Mouse (Mus musculus) Patski (cell line): ENCODE data around the gene Pnpla3. TPM values are rescaled to one million over a fixed set of nuclear protein-coding genes. Genes with fewer than 3 reads are reported as not detected.
"Not testable (repeated sequence)": the region's sequence is repeated elsewhere in the genome, so short reads cannot be mapped to it uniquely, and the experiment has no call there.

Experiments
- ATAC-seq: fragments of 100-300 bp; one replicate; pipeline ENCODE4 v1.8.0; 2021
- CTCF ChIA-PET: fragments of 350-600 bp; sonication (Branson Sonifier 250); formaldehyde crosslinking; loops from one replicate; lab custom pipeline; 2022; ENCODE audit warnings: inconsistent platforms; lab: Charles Lee
- POLR2A ChIA-PET: fragments of 350-600 bp; sonication (Branson Sonifier 250); formaldehyde crosslinking; loops from one replicate; lab custom pipeline; 2022; ENCODE audit warnings: antibody characterized with exemption, inconsistent platforms; lab: Charles Lee
- DNase-seq: peaks from one replicate; pipeline ENCODE4 v3.0.0-alpha.2; 2011; ENCODE audit warnings: low read depth, low spot score
- H3K27me3 ChIP-seq: fragments of 371-371 bp; one replicate; pipeline ENCODE4 v1.5.1; 2021
- CTCF ChIP-seq: fragments of 100-300 bp; IDR thresholded peaks from one replicate; pipeline ENCODE4 v1.5.1; 2021
- in situ Hi-C: fragments of 300-500 bp; cut with MboI; formaldehyde crosslinking; loops from 3 replicates; pipeline ENCODE4 v1.11.1; 2018; ENCODE audit warnings: low pct_unique_long_range_greater_than_20kb, mixed read lengths
- polyA plus RNA-seq: library from polyadenylated mRNA; unstranded; gene quantifications from one replicate; pipeline ENCODE4 v1.2.3, GENCODE M21; 2021

The Pnpla3 gene
- polyA plus RNA-seq, 1 experiment from 2014 or later, result 0.18 TPM

DNA sequence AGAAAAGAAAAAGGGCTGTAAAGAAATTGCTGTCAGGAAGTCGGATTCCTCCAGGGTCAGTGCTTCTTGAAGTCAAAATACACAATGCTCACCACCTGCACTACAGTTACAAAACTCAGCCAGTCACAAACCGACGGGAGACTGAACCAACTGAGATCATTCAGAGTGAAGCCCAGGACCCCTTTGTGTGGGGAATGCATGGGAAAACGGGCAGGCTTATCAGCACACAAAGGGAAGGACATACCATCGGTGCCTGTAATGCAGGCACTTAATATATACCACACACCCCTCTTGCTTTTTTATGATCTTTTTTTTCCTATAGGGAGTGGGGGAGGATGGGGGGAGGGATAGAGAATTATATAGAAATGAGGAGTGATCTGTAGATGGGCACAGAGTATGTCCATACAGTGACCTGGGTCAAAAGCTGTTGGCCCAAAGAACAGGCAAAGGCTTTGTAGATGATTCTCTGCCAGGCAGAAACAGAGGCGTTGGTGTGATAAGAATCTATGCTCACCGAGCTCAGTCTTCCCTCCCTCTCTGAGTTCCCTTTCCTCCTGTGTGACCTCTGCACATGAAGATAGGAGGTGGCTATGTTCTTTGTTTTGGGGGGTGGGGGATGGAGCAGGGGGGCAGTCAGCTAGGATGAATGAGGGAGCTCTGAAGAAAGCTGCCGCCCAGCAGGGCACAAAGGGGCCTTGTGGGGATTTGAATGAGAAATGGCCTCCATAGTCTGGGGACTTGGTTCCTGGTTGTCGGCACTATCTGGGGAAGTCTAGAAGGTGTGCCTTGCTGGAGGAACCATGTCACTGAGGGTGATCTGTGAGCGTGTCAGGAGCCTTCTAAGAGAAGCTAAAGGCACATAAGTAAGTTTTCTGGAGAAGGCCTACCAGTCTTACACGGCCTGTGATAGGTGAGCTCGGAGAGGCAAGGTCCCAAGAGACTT lies 30.9 kb upstream of the Pnpla3 start:
- ATAC-seq, result no peak
- no peak for TF ChIP-seq CTCF
- DNase-seq, result no peak
- in situ Hi-C loops, result no loop called here
- peaks cover 36% of the 10 kb centered on the region for H3K27me3 ChIP-seq
- POLR2A ChIA-PET, result no interaction called here
- CTCF ChIA-PET, result no interaction called here

DNA sequence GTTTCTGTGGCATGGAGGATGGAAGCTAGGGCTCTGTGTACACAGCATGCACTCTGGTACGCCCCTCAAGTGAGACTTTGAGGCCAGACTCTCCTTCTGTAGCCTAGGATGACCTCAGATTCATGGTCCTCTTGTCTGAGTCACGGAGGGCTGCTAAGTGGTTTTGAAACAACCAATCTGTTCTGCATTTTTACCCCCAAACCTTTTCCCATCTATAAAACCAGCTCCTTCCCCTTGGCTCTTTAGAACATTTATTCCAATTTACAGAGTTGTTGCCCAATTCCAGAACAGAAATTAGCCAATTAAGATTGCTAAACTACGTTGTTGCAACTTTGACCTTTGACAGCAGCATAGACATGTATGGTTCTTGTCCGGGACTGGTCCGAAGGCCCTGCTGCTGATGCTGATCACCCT lies 28.0 kb upstream of the Pnpla3 start:
- ATAC-seq, result no peak

DNA sequence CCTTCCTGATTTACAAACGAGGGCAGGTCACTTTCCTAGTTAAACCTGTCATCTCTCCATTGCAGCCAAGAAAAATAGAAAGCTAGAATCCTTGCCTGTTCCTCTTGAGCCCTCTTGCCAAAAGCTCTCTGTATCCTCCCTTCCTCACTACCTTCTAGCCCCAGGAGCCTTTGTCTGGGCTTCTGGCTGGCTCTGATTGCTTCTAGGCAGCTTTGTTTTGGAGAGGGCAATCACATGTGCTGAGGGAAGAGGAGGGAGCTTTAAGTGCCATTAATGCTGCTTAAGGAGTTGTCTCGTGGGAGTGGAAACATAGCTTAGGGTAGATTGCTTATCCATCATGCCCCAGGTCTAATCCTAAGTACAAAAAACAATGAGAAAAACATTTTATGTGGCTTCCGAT lies 27.5 kb upstream of the Pnpla3 start:
- POLR2A ChIA-PET, result no interaction called here
- in situ Hi-C loops, result no loop called here
- DNase-seq (no peak), ATAC-seq (no peak)
- no peak for TF ChIP-seq CTCF
- H3K27me3 ChIP-seq, result peaks cover 39% of the 10 kb centered on the region
- CTCF ChIA-PET, result no interaction called here

More for the DNA sequence above, 28.0 kb upstream of the Pnpla3 start:
- no peak for DNase-seq
- no peak for TF ChIP-seq CTCF
- in situ Hi-C loops, result no loop called here
- ChIA-PET POLR2A (no interaction called here), CTCF (no interaction called here)
- H3K27me3 ChIP-seq, result peaks cover 34% of the 10 kb centered on the region

DNA sequence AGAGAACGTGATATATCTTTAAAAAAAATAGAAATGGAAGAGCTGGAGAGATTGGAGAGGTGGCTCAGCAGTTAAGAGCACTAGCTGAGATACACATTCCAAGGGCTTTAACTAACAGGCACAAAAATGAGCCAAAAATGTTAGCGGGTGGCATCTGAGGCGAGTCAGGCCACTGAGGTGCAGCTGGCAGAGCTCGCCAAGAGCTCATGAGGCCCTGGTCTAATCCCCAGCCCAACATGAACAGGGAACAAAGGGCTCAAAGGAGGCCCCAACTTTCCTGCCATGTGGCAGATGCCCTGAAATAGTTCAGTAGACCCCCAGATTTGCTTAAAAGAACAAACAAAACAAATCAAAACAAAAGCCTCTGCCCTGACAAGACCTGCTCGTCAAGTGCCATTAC lies 26.7 kb upstream of the Pnpla3 start:
- TF ChIP-seq CTCF, result no peak
- no peak for DNase-seq
- ChIA-PET CTCF (no interaction called here), POLR2A (no interaction called here)
- peaks cover 39% of the 10 kb centered on the region for H3K27me3 ChIP-seq
- in situ Hi-C loops, result no loop called here
- no peak for ATAC-seq

DNA sequence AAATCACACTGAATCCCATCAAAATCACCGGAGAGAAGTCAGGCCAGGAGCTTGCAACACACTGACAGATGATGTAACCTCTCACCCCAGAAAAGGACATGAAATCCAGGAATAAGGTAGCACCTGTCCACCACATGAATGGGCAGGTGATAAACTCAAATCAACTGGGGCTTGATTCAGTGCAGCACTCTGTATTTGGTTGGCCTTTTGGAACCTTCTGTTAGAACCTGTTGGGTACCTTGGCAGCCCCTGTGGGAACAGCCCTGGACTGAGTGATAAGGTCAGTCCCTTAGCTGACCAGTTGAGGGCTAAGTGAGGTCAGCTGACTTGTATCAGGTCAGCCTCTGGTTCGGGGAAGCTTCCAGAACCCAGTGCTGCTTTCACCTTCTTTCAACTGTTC lies 11.5 kb upstream of the Pnpla3 start:
- CTCF ChIA-PET, result no interaction called here
- DNase-seq, result no peak
- no peak for TF ChIP-seq CTCF
- POLR2A ChIA-PET, result no interaction called here
- H3K27me3 ChIP-seq, result peaks cover 3% of the 10 kb centered on the region
- in situ Hi-C loops, result no loop called here
- ATAC-seq, result no peak

DNA sequence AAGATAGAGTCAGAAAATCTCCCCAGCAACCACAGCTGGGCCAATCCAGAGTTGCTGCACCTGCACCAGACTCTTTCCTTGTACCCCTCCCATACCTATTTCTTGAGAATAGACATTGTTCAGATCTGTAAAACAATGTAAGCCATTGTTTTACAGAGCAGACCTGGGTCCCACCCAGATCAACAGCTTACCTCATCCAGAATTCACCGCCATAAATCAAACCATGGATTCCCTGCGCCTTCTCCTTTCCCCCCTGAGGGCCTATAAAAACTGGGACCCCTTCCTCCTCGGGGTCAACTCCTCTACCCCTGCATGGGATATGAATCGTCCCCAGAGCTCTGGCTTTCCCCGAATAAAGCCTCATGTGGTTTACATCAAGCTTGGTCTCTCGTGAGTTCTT lies 10.1 kb upstream of the Pnpla3 start:
- CTCF ChIA-PET, ATAC-seq, DNase-seq, in situ Hi-C loops, POLR2A ChIA-PET: not testable (repeated sequence)
- peaks cover 10% of the 10 kb centered on the region for H3K27me3 ChIP-seq

DNA sequence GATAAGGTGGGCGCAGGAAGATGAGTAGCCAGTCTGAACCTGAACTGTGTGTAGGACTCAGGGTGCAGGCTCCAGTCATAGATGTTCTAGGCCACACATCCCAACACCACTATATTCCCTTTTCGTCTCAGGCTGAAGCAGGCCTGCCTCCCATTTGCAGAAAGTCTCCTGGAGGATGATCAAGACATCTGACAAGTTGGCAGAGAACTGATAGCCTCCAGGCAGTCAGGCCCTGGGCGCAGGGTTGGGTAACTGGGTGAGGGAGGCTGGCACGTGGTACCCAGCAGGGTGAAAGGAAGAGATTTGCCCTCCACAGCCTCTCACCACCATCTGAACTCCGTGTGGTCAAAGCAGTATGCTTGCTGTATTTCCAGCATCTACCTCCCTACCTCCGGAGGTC lies 5.8 kb upstream of the Pnpla3 start:
- peaks cover 26% of the 10 kb centered on the region for H3K27me3 ChIP-seq
- POLR2A ChIA-PET, result no interaction called here

DNA sequence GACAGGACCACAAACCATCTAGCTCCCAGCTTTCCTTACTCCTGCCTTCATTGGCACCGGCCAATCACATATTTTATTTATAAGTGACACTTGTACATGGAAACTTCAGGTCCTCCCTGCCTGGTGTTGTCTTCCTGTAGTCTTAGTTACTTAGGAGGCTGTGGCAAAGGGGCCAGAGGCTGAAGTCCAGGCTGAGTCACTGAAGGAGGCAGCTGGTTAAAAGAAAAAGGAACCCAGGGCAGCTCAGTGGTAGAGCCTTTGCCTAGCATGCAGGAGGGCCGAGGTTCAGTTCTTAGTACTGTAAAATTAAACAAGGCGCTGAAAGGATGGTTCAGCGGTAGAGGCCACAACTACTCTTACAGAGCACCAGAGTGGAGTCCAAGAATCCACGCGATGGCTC lies 819 bp upstream of the Pnpla3 start:
- in situ Hi-C loops, result no loop called here
- ChIA-PET CTCF (interaction anchor here (0.7 to 1.2 kb wide), 3 partner anchors 9 to 93 kb away, joined by 3 read pairs; partner anchors contain the start of gene Samm50), POLR2A (no interaction called here)
- TF ChIP-seq CTCF, result no peak
- DNase-seq (no peak), ATAC-seq (no peak)
- peaks cover 27% of the 10 kb centered on the region for H3K27me3 ChIP-seq

More for the DNA sequence above, 5.8 kb upstream of the Pnpla3 start:
- TF ChIP-seq CTCF, result no peak
- DNase-seq (no peak), ATAC-seq (no peak)
- in situ Hi-C loops, result no loop called here
- CTCF ChIA-PET, result no interaction called here

DNA sequence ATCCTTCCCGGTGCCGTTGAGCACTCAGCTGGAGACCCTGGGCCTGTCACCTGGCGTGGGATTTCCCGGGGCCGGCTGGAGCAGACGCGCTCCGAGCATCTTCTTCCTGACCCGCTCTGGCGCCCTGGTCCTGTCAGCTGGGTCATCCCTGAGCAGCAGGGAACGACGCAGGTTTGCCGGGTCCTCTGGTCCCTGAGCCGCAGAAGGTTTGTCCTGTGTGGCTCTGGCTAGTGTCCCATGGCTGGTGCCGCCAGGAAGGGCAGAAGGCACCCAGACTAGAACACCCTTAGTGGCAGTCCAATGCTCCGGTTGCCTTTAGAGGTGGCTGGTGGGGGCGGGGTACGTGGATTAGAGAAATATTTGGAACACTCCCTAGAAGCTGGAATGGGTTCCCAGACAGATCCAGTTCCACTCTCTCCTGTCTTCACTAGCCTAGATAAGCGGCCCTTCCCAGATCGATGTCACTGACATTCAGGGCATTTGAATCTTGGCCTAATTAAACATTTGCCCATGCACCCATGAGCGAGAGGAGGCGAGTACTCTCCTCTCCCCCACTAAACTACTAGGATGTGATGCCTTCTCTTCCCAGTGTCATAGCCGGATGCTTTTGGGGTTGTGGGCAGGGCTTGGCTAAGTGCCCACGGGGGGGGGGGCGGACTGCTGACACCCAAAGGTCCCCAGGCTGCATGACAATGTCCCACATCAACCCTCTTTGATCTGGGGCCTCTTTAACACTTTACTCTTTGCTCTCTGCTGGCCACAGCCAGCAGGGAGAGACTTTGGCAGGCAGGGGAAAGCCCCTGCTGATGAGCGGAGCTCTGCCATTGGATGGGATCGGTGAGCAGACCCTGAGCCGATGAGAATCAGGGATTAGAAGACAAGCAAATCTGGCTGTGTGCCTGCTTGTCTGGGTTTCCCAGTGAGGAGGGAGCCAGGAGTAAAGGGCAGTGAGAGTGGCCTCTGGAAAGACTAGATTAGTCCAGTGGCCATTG lies 829 bp downstream of the Pnpla3 start:
- TF ChIP-seq CTCF, result no peak
- in situ Hi-C loops, result no loop called here
- DNase-seq, result no peak
- ChIA-PET POLR2A (interaction anchor here (0.7 to 1.0 kb wide), 2 partner anchors 10 to 198 kb away, joined by 3 to 8 read pairs; no protein-coding TSS in a partner anchor), CTCF (interaction anchor here (1.2 to 1.4 kb wide), 2 partner anchors 7 to 94 kb away, joined by 3 to 4 read pairs; no protein-coding TSS in a partner anchor)
- peaks cover 26% of the 10 kb centered on the region for H3K27me3 ChIP-seq
- peak; percentile 19 for ATAC-seq

DNA sequence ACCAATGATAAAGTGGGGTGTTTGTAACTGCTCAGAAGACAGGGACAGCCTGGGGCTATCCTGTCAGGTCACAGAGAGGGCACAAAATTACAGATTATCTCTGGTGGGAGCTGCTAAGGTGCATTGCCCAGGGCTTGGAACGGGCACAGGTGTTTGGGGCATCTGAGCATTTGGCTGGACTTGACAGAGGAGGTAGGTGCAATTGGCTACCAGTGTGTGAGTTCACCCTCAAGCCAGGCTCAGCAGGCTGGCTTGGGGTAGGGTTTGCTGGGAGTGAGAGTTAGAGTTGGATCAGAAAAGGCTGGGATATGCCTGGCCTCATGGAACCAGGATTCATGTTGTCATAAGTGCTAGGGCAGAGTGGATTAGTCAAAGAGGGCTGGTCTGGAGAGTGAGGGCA lies 1.9 kb downstream of the Pnpla3 start:
- in situ Hi-C loops, result no loop called here
- ChIA-PET CTCF (no interaction called here), POLR2A (no interaction called here)
- H3K27me3 ChIP-seq, result peaks cover 28% of the 10 kb centered on the region
- no peak for TF ChIP-seq CTCF
- ATAC-seq, result no peak
- no peak for DNase-seq
